Mouse (Mus musculus): ENCODE measurements at regions not wholly inside any gene's neighbourhood (a gene's known extent, or its start where the extent isn't known, plus 50 kb on each side); places are given as distances from the start of the nearest gene placed in this dataset.

- no peak for DNase-seq
These were observed 144.5 kb downstream of the Rab28 start for GRCm38 (mm10) chr5:41563441-41563840.

- no peak for DNase-seq
These were observed 145.7 kb downstream of the Rab28 start for GRCm38 (mm10) chr5:41562299-41562698.

- no peak for DNase-seq
These were observed 151.2 kb downstream of the Rab28 start for GRCm38 (mm10) chr5:41556700-41557309.

- no peak for DNase-seq
These were observed 153.6 kb downstream of the Rab28 start for GRCm38 (mm10) chr5:41554312-41554711.

- no peak for DNase-seq
These were observed 157.9 kb downstream of the Rab28 start for GRCm38 (mm10) chr5:41550063-41550462.

GRCm38 (mm10) chr5:41546909-41547308 lies 161.0 kb downstream of the Rab28 start:
- DNase-seq: no peak

GRCm38 (mm10) chr5:41540789-41541188 lies 167.2 kb downstream of the Rab28 start:
- no peak for DNase-seq

- peak; percentile 46 to 48 for DNase-seq
These were observed 173.4 kb downstream of the Rab28 start for GRCm38 (mm10) chr5:41534598-41534997.

All from kidney, postnatal 25 days (tissue).